Mouse (Mus musculus) left cerebral cortex, postnatal 25 days (tissue): ENCODE results near the gene Piwil4. TPM values are rescaled to one million over a fixed set of nuclear protein-coding genes. Genes with fewer than 3 reads are reported as not detected.
"Not testable (repeated sequence)": the region's sequence is repeated elsewhere in the genome, so short reads cannot be mapped to it uniquely, and the experiment has no call there.

Experiments used
- DNase-seq, 2 experiments: peaks; one replicate each; pipeline ENCODE4 v3.0.0; 2022; ENCODE audit warnings: low spot score in 2 of 2, mixed read lengths in 1 of 2
- intact Hi-C: fragments of 180-260 bp; cut with DNase I; formaldehyde crosslinking; loops from one replicate; pipeline ENCODE4 v1.15.1; 2025
- total RNA-seq, 2 experiments: library from RNA; stranded (reverse); gene quantifications; 2 replicates each; pipeline ENCODE4 v1.2.3; 2021

Piwil4 gene
- total RNA-seq, 2 experiments from 2014 or later = not detected

DNA sequence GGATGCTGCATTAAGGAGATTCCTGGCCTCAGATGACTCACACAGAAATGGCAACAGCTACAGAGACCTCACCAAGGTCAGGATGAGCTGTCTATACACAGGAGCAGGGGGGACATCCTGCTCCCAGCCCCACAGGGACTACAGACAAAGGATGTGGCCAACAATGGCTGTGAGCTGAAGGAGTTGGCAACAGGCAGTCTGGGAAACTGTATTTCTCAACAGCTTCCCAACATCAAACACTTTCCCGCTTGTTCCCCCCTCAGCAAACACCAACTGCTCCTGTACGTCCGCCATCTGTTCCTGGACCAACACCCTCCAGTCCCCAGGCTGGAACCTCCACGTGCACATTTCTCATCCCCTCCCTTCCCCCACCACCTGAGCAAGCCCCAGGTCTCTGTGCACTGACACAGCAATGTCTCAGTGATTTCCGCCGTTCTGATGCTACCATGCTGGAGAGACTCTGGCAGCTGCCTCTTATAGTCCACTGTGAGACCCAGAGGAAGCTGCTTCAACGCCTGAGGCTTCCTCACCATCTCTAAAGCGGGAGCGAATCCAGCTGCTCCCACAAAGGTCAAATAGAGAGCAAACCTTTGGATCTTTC lies 9.5 kb downstream of the Piwil4 start:
- DNase-seq = no peak
- intact Hi-C loops = no loop called here

DNA sequence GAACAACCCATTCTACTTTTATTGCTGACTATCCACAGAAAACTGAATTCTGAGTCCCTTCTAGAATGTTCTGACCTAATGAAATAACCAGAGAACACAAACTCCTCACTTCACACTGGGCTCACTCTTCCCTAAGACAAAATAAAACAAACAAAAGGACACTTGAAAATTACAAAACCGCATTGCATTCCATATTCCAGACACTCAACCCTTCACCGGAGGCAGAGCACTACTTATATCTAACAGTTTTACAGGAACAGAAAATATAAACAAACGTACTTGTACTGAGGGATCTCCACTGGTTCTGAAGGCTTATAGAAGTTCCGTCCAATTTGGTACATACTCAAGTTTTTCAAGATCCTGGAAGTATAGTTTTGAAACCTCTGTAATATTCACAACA lies 12.2 kb downstream of the Piwil4 start:
- no peak for DNase-seq
- intact Hi-C loops = no loop called here

DNA sequence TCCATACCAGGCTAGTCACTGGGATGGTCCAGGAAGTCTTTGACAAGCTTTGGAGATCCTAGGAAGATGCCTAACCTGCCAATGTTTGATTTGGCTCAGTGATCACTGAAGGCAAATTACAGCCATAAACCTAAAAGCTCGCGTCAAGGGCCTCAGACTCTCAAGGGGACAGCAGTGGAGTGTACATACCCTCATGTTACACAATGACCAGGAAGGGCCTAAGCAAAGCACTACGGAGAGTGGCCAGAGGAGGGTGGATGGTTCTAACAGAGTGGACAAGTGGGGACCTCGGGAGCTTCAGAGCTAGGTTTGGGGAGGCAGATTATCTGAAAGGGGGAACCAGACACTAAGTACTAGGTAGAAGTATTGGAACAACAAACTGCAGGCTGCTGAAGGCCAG lies 13.9 kb downstream of the Piwil4 start:
- DNase-seq = no peak
- intact Hi-C loops = no loop called here

DNA sequence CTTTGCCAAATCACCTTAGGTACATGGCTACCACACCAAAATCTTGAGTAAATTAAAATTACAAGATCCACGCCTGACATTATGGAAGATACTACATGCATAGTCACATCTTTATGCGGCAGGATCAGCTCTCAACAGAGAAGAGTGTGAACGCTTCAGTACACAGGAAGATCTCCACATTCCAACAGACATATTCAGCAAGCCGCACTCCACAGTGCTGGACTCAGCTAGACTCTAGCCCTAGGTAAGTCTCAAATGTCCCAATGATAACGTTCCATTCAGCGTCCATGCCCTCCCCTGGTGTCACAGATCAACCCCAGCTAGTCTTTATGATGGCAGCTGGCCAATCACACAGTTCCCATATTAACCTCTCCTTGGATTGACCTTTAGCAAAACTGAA lies 14.5 kb downstream of the Piwil4 start:
- intact Hi-C loops = no loop called here

DNA sequence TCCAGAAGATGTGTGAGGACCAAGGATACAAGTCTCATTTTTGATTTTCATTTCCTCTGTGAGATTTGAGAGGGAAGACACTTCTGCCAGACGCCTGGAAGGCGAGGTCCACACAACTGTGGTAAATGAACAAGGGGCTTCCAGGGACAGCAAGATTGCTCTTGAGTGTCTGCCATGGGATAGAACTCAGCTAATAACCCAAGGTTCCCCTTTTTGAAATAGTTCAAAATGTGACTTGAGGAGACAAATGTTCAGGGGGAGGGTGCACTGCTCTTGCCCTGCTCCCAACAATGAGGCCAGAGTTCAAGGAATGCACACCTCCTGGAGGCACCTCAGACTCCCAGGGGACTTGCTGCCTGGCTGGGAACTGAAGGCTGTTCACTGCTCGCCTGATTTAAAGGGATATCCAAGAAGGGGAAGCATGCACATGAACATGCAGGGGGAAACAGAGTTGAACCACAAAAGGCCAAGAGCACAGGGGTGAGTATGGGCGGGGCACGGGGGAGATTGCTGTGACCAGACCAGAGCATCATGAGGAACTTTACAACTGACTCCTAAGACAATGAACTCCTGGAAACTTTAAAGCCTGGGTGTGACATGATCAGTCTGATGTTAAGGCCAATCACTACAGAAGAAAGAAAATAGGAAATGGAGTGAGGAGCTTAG lies 15.6 kb downstream of the Piwil4 start:
- intact Hi-C loops = no loop called here
- DNase-seq = no peak

More for the DNA sequence above, 14.5 kb downstream of the Piwil4 start:
- DNase-seq = no peak

DNA sequence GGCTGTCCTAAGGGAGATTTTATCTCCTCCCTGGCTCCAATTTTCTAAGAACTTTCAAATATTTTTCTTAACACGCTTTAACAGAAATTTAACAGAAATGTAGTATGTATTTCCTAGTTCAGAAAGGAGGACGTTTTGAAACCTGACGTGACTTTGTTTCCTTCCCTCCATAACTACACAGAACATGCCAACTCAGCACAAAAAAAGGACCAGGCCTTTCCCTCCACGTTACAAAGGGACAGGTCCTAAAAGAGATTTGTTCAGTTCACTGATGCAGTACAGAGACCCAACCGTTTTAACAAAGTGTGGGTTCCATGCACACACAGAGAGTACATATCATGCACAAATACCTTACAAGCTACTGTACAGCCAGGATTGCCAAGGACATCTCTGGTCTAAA lies 18.9 kb downstream of the Piwil4 start:
- intact Hi-C loops = no loop called here
- DNase-seq = no peak

DNA sequence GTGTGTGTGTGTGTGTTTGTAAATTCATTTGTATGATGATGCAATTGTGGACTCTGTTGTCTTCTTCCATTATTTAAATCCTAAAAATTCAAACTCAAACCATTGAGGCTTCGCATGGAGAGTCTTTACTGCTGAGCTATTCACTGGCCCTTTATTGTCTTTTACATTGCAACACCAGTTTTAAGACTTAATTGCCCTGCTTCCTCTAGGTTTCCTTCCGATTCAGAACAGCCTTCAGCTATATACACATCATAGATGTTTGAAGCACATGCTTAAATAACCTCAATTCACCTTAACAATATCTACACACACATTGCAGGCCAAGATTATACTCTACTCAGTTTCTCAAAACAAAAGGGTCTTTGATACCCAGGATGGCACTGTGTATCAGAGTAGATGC lies 20.1 kb downstream of the Piwil4 start:
- no peak for DNase-seq
- intact Hi-C loops = no loop called here

DNA sequence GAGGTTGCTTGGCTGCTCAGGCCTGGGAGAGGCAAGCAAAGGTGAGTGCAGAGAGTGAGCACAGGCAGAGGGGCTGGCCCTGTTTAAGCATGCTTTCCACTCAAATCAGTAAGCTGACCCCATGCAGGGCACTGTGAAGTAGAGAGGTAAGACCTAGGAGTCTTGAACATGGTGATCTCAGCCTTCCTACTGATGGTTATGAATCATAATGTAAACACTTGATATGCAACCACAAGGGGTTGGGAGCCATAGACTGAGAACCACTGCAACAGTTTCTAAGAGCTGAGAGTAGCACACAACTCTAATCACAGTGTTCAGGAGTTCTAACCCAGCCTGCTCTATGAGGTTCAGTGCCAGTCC lies 22.2 kb downstream of the Piwil4 start:
- no peak for DNase-seq
- intact Hi-C loops = no loop called here

DNA sequence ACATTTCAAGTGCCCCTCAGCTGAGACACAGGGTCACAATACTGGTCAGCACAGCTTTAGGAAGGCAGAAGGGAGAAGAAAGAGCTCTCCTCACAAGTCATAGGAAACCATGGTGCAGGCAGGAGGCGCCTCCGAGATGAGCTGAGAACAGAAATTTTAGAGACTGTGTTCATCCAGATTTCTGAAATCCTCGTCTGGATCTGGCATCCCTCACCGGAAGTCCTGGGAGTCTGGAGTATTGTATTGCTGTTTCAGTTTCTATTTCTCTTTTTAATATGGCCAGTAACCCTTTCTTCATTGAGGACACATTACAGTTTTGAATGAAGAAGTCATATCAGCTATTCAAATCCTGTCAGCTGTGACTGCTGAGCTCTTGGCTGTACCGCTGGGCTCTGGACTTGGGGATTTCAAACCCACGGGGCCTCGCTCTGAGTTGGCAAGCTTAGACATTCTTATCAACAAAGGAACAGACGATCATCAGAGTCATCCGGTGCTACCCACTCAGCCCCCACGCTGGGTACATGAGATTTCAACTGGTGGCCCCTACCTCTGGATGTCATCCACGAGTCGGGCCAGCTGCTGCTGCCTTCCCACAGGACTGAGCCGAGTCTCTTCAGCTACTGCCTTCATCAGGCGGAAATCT lies 22.7 kb downstream of the Piwil4 start:
- intact Hi-C loops = no loop called here

DNA sequence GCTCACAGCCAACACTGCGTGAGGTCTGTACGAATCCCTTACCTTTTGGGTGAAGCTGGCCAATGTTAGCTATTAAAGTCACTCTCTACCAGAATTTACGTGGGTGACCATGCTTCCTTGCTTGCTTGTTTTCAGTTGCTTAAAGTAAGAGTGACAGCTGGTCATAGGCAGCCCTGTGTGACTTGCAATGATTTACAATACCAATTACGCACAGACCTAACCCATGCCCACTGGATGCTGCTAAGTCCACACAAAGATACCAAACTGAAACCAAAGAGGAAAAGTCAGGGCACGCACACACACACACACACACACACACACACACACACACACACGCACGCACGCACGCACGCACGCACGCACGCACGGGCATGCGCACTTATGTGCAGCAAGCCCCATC lies 25.3 kb downstream of the Piwil4 start:
- DNase-seq = no peak
- intact Hi-C loops = no loop called here

More for the DNA sequence above, 22.7 kb downstream of the Piwil4 start:
- no peak for DNase-seq

DNA sequence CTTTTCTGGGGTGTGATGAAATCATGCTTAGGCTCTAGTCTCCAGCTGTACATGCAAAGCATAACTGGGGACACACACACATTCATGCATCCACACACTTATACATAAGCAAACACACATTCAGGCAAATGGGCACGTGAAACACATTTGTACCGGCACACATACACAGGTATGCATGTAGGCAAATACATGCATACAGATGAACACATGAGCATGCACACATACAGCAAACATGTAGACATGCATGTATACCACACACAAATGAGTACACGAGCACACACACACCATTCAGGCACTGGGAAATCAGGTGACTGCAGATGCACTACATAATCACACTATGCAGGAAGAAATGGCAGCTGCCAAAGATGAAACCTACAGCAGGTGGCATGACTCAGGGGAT lies 29.6 kb downstream of the Piwil4 start:
- intact Hi-C loops = no loop called here
- no peak for DNase-seq

DNA sequence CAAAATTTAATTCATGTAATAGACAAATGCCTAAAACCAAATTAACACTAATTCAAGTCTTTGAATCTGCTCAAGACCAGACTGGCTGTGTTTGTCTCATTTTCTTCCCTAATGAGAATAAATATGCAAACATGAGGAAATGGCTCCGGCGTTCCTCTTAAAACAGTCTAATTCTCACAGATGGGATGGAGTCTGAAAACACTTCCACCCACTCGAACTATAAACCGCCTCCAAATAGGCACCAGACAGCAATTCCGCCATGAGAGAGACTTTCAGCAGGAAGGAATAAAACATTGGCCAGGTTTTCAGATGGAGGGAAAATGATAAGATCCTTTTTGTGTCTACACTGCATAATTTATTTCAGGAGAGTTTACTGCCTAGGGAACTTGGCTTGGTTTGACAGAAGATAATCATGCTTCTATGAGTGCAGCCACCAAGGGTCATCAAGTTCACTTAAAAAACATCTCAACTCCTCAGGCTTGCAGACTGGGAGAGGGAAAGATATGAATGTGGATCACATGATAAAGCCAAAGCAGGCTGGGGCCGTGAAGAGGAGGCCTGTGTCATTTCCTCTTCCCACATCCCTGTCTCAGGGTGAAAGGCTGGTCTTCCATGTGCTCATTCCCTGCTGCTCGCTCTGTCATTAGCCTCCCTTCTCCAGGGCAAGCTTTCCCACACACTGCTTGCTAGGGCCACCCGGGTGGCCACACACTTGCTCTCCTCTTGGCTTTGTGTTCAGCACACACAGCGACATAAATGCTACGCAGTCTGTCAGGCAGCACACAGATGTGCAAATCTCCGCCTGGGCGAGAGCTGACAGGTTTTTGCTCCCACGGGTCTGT lies 35.0 kb downstream of the Piwil4 start:
- intact Hi-C loops = no loop called here
- peak; percentile 43 to 63 for DNase-seq

DNA sequence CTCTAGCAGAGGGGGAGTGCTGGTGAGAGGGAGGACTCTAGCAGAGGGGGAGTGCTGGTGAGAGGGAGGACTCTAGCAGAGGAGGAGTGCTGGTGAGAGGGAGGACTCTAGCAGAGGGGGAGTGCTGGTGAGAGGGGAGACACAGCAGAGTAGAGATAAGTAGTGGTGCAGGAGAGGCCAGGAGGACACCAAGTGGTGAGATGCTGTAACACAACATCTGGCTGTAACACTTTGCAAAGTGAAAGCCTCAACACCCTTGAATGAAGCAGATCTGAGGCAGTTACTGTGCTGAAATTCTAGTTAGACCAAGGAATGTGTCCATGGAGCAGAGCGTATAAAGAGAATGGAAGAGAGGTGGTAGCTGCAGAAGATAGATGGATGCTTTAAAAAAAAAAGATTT lies 39.7 kb downstream of the Piwil4 start:
- DNase-seq, intact Hi-C loops: not testable (repeated sequence)

DNA sequence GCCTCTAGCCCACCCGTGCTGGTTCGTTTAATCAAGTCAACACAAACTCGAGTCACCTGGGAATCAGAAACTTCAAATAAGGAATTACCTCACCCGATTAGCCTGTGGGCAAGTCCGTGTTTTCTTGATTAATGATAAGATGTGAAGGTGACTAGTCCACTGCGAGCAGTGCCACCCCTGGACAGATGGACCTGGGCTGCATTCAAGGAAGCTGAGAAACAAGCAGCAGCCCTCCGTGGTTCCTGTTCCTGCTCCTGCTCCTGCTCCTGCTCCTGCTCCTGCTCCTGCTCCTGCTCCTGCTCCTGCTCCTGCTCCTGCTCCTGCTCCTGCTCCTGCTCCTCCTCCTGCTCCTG lies 41.3 kb downstream of the Piwil4 start:
- DNase-seq = no peak
- intact Hi-C loops = loop anchor here (1.0 to 10.0 kb wide), 4 partner anchors 102 to 354 kb away; no protein-coding TSS in a partner anchor

DNA sequence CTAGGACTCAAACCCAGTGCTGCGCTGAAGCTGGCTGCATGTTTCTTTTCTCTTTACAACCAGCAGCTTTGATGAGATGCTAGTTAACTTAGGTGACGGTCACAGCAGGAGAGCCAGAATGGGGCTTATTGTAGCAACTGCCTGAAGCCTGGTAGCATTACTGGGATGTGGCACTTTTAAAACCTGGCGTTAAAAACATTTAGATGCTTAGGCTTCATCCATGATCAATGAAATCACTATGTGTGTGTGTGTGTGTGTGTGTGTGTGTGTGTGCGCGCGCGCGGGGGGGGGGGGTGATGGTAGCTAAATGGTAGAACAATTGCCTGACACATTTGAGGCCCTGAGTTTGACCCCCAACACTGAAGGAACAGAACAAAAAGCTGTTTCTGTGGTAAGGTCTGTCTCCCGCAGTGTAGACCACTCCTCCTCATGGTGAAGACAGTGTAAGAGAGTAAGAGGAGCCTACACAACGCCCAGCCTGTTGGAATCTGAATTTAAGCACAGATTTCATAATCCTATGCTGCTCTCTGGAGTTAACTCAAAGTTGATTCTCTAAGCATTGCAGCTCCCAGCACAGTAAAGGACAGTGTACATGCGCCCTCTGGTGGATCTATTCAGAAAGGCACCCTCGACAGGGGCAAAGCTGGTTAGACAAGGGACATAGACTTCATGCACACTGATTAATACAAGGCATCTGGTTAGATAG lies 41.8 kb downstream of the Piwil4 start:
- intact Hi-C loops = loop anchor here (1.0 to 10.0 kb wide), 4 partner anchors 101 to 354 kb away; no protein-coding TSS in a partner anchor
- DNase-seq = peak; percentile 94 to 95

DNA sequence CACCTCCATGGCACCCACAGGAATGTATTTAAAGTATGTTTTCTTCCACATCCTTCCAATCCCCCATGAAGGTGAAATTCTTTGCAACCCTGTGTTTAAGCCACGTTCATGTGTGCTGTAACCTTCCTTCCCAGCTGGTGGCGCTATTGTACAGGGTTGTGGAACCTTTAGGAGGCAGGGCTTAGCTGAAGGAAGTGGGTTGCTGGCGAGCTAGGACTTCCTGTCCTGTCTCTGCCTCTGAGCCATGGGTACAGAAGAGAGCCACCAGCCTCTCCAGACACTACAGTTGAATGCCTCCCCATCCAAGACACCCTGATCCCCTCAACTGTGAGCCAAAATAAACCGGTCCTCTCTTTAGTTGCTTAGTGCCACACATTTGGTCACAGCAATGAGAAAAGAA lies 42.6 kb downstream of the Piwil4 start:
- DNase-seq = peak in 1 of 2 experiments; percentile 8
- intact Hi-C loops = loop anchor here (2.0 to 10.0 kb wide), 3 partner anchors 101 to 353 kb away; no protein-coding TSS in a partner anchor

DNA sequence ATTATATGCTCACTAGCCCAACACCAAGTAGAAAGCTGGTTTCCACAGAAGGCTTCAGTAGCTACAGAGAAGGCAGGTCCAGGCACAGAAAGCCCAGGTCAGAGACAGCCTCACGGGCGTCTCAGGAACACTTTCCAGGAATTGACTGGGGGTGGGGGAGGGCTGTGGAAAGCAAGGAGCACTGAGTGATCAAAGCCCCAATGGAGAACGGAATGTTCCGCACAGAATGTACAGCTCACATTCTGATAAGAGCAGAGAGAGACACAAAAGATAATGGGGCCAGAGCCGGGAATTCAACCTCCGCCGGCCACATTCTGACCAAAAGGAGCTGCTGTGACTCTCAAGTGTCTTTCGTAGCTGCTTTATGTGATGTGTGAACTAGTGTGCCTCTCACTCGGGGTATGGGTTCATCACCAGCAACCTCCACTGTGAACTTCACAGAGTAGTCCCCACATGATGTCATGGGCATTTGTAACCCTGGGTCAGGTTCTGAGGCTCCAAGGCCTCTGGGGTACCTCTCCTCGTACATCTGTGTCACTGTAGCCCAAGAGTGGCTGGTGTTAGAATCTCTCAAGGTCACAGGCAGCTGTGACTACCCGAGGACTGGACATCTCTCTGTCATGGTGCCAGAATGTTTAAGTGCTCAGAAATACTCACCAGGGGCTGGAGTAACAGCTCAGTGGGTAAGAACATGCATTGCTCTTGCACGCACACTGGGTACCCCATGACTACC lies 51.0 kb downstream of the Piwil4 start:
- intact Hi-C loops = loop anchor here (10.0 kb wide), 1 partner anchor 345 kb away; no protein-coding TSS in a partner anchor
- DNase-seq = no peak

DNA sequence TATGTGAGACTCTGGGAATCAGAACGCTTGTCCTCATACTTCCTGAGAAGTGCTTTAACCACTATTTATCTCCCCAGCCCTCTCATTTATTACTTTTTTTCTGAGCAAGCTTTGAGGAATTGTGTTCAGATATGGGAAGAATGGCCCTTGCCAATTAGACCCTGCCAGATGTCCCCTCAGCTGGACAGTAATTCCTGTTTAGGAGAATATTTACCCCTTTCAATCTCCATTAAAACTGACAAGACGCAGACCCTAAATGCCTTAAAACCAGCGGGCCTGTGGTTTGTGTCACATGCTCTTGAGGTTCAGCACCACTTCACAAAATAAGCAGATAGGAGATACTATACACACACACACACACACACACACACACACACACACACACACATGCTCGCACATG lies 56.2 kb downstream of the Piwil4 start:
- intact Hi-C loops = no loop called here
- DNase-seq = no peak

DNA sequence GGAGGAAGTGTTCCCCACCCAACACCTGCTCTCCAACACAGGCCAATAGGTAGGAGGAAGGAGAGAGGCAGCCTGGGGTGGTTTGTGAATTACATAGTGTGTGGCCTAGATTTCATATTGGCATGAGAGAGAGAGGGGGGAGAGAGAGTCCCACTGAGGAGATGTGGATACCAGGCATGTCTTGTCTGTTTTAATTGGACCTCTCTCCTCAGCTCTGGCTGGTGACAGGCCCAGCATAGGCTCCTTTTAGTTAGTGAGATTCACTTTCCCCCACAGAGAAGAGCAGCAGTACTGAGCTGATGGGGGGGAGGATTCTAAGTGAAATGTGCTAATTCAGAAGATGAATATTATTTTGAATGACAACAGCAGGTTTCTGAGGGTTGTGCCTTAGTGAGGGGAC lies 57.8 kb downstream of the Piwil4 start:
- intact Hi-C loops = no loop called here
- no peak for DNase-seq
